Mouse (Mus musculus) heart, embryonic 15.5 days (tissue): ENCODE measurements around the gene Tspo2. TPM values are rescaled to one million over a fixed set of nuclear protein-coding genes. Genes with fewer than 3 reads are reported as not detected.

Source experiments
- ATAC-seq: fragments of 200-750 bp; cut with Nextera tagmentation; replicated peaks from 2 replicates; pipeline ENCODE4 v1.8.0; 2017; ENCODE audit warnings: low read depth, moderate TSS enrichment; ENCODE audit not compliant: insufficient number of reproducible peaks, insufficient read depth, low FRiP score
- H3K27ac ChIP-seq: fragments of 300-500 bp; sonication (generic); 2 replicates; pipeline ENCODE4 v1.5.1; 2015; ENCODE audit warnings: mild to moderate bottlenecking, inconsistent platforms
- H3K27me3 ChIP-seq: fragments of 300-500 bp; sonication (generic); 2 replicates; pipeline ENCODE4 v1.6.1; 2015; ENCODE audit warnings: inconsistent platforms
- H3K36me3 ChIP-seq: fragments of 300-500 bp; sonication (generic); 2 replicates; pipeline ENCODE4 v1.6.1; 2015; ENCODE audit warnings: mild to moderate bottlenecking, inconsistent platforms
- H3K4me1 ChIP-seq: fragments of 300-500 bp; sonication (generic); replicated peaks from 2 replicates; pipeline ENCODE4 v1.6.1; 2015; ENCODE audit warnings: inconsistent platforms
- H3K4me2 ChIP-seq: fragments of 300-500 bp; sonication (generic); 2 replicates; pipeline ENCODE4 v1.6.1; 2015; ENCODE audit warnings: inconsistent platforms, mild to moderate bottlenecking, moderate library complexity
- H3K4me3 ChIP-seq: fragments of 300-500 bp; sonication (generic); 2 replicates; pipeline ENCODE4 v1.5.1; 2015; ENCODE audit warnings: mild to moderate bottlenecking, inconsistent platforms
- H3K9ac ChIP-seq: fragments of 300-500 bp; sonication (generic); 2 replicates; pipeline ENCODE4 v1.6.1; 2015; ENCODE audit warnings: mild to moderate bottlenecking, inconsistent platforms
- H3K9me3 ChIP-seq: fragments of 300-500 bp; sonication (generic); replicated peaks from 2 replicates; pipeline ENCODE4 v1.6.1; 2016; ENCODE audit warnings: inconsistent platforms
- WGBS: fragments of 180-500 bp; shearing (Covaris S2); methylation state at CpG from one replicate; pipeline ENCODE4 v1.1.7; 2015; ENCODE audit warnings: mixed read lengths; 5-methylcytosine and 5-hydroxymethylcytosine counted together
- polyA plus RNA-seq: library from polyadenylated mRNA; unstranded; fragments of >200 nt; fragmentation: Nextera tagmentation; extraction: Ambion mirVana; gene quantifications from 2 replicates; pipeline ENCODE4 v1.2.1, GENCODE M21; 2015

Tspo2 gene
- polyA plus RNA-seq, 1 experiment from 2014 or later, result 7.7 TPM

GRCm38 (mm10) chr17:48467395-48468231, 16.3 kb upstream of the Tspo2 start:
- Histone ChIP-seq H3K4me2 (peak overlapping the region; percentile 62), H3K9ac (0 out of 2 replicates have a peak overlapping the region, but pooled peaks have one; percentile 14), H3K4me3 (peak overlapping the region; percentile 35), H3K9me3 (no peaks in the 10 kb centered on the region), H3K27ac (no peak overlapping the region), H3K27me3 (peaks cover 17% of the 10 kb centered on the region; the same call in 1 of the 2 replicates), H3K36me3 (no peaks in the 10 kb centered on the region), H3K4me1 (peaks cover 7% of the 10 kb centered on the region)
- ATAC-seq, result peak; percentile 31; the same call in 1 of the 2 replicates
- WGBS, result 10% methylated on average over 22 of the region's 22 CpGs

- 0 out of 2 replicates have a peak, but pooled peaks have one; percentile 7 for ATAC-seq
- no peak overlapping the region for H3K27ac ChIP-seq
Measured at GRCm38 (mm10) chr17:48466769-48467394, 15.6 kb upstream of the Tspo2 start.

GRCm38 (mm10) chr17:48463391-48463790, 12.1 kb upstream of the Tspo2 start:
- Histone ChIP-seq H3K4me3 (no peak overlapping the region), H3K36me3 (no peaks in the 10 kb centered on the region), H3K27ac (no peak overlapping the region), H3K9ac (no peak overlapping the region), H3K9me3 (no peaks in the 10 kb centered on the region), H3K4me1 (peaks cover 7% of the 10 kb centered on the region), H3K4me2 (no peak overlapping the region), H3K27me3 (peaks cover 17% of the 10 kb centered on the region; the same call in 1 of the 2 replicates)
- no peak for ATAC-seq
- 91% methylated on average over 4 of the region's 4 CpGs for WGBS

More at GRCm38 (mm10) chr17:48466769-48467394, 15.6 kb upstream of the Tspo2 start:
- 0 out of 2 replicates have a peak overlapping the region, but pooled peaks have one; percentile 14 for H3K9ac ChIP-seq
- H3K36me3 ChIP-seq, result no peaks in the 10 kb centered on the region
- H3K4me2 ChIP-seq, result peak overlapping the region; percentile 62
- peak overlapping the region; percentile 35 for H3K4me3 ChIP-seq
- H3K4me1 ChIP-seq, result peaks cover 7% of the 10 kb centered on the region
- H3K27me3 ChIP-seq, result peaks cover 17% of the 10 kb centered on the region; the same call in 1 of the 2 replicates
- 26% methylated on average over 22 of the region's 22 CpGs for WGBS
- no peaks in the 10 kb centered on the region for H3K9me3 ChIP-seq

- no peak overlapping the region for H3K4me3 ChIP-seq
- 89% methylated on average over 13 of the region's 13 CpGs for WGBS
- H3K27ac ChIP-seq, result no peak overlapping the region
- ATAC-seq, result no peak
- H3K4me1 ChIP-seq, result peaks cover 3% of the 10 kb centered on the region
- no peaks in the 10 kb centered on the region for H3K36me3 ChIP-seq
- H3K4me2 ChIP-seq, result no peak overlapping the region
- no peak overlapping the region for H3K9ac ChIP-seq
- H3K9me3 ChIP-seq, result no peaks in the 10 kb centered on the region
- peaks cover 10% of the 10 kb centered on the region; the same call in 1 of the 2 replicates for H3K27me3 ChIP-seq
Measured at GRCm38 (mm10) chr17:48462096-48462495, 10.8 kb upstream of the Tspo2 start.

GRCm38 (mm10) chr17:48457971-48458653, 6.8 kb upstream of the Tspo2 start:
- H3K4me1 ChIP-seq, result no peaks in the 10 kb centered on the region
- 65% methylated on average over 13 of the region's 13 CpGs for WGBS
- H3K27ac ChIP-seq, result no peak overlapping the region
- H3K9ac ChIP-seq, result no peak overlapping the region
- H3K9me3 ChIP-seq, result no peaks in the 10 kb centered on the region
- H3K4me2 ChIP-seq, result no peak overlapping the region
- H3K36me3 ChIP-seq, result no peaks in the 10 kb centered on the region
- H3K27me3 ChIP-seq, result no peaks in the 10 kb centered on the region
- ATAC-seq, result no peak
- no peak overlapping the region for H3K4me3 ChIP-seq

GRCm38 (mm10) chr17:48455955-48456354, 4.6 kb upstream of the Tspo2 start:
- H3K9ac ChIP-seq, result no peak overlapping the region
- no peak overlapping the region for H3K4me2 ChIP-seq
- H3K36me3 ChIP-seq, result no peaks in the 10 kb centered on the region
- no peak for ATAC-seq
- no peaks in the 10 kb centered on the region for H3K27me3 ChIP-seq
- H3K4me3 ChIP-seq, result no peak overlapping the region
- WGBS, result 84% methylated on average over 2 of the region's 2 CpGs
- no peaks in the 10 kb centered on the region for H3K9me3 ChIP-seq
- H3K4me1 ChIP-seq, result no peaks in the 10 kb centered on the region
- no peak overlapping the region for H3K27ac ChIP-seq

GRCm38 (mm10) chr17:48454688-48455087, 3.4 kb upstream of the Tspo2 start, which contains the start of gene Unc5cl:
Gene Unc5cl (plus strand): TSS chr17:48454901.
- WGBS, result 50% methylated on average over 11 of the region's 11 CpGs
- H3K4me3 ChIP-seq, result no peak within 1 kb of the TSS

GRCm38 (mm10) chr17:48454190-48454589, 2.9 kb upstream of the Tspo2 start:
- H3K27me3 ChIP-seq, result no peaks in the 10 kb centered on the region
- no peaks in the 10 kb centered on the region for H3K4me1 ChIP-seq
- H3K27ac ChIP-seq, result no peak overlapping the region
- no peak for ATAC-seq
- no peaks in the 10 kb centered on the region for H3K36me3 ChIP-seq
- no peak overlapping the region for H3K9ac ChIP-seq
- no peak overlapping the region for H3K4me3 ChIP-seq
- WGBS, result 49% methylated on average over 7 of the region's 7 CpGs
- H3K4me2 ChIP-seq, result peak overlapping the region; percentile 17
- no peaks in the 10 kb centered on the region for H3K9me3 ChIP-seq

More at GRCm38 (mm10) chr17:48454688-48455087, 3.4 kb upstream of the Tspo2 start, which contains the start of gene Unc5cl:
- Histone ChIP-seq H3K9ac (no peak within 1 kb of the TSS), H3K9me3 (no peaks in the 10 kb centered on the region), H3K27ac (no peak within 1 kb of the TSS), H3K27me3 (no peaks in the 10 kb centered on the region), H3K4me1 (no peaks in the 10 kb centered on the region), H3K4me2 (peak within 1 kb of the TSS; percentile 17), H3K36me3 (no peaks in the 10 kb centered on the region)
- ATAC-seq, result no peak

GRCm38 (mm10) chr17:48453489-48453888, 2.2 kb upstream of the Tspo2 start:
- Histone ChIP-seq H3K4me1 (no peaks in the 10 kb centered on the region), H3K9ac (no peak overlapping the region), H3K27me3 (no peaks in the 10 kb centered on the region), H3K4me2 (no peak overlapping the region), H3K4me3 (no peak overlapping the region), H3K9me3 (no peaks in the 10 kb centered on the region), H3K36me3 (no peaks in the 10 kb centered on the region), H3K27ac (no peak overlapping the region)
- WGBS, result 79% methylated on average over 7 of the region's 7 CpGs
- no peak for ATAC-seq

GRCm38 (mm10) chr17:48451753-48452444, 577 bp upstream of the Tspo2 start:
- H3K27me3 ChIP-seq, result no peaks in the 10 kb centered on the region
- H3K4me1 ChIP-seq, result no peaks in the 10 kb centered on the region
- no peak overlapping the region for H3K4me2 ChIP-seq
- H3K27ac ChIP-seq, result no peak overlapping the region
- H3K36me3 ChIP-seq, result no peaks in the 10 kb centered on the region
- no peaks in the 10 kb centered on the region for H3K9me3 ChIP-seq
- H3K4me3 ChIP-seq, result no peak overlapping the region
- H3K9ac ChIP-seq, result no peak overlapping the region
- no peak for ATAC-seq
- 53% methylated on average over 9 of the region's 9 CpGs for WGBS
